Mouse (Mus musculus): Measurements from ENCODE around the gene Clpsl2. TPM values are rescaled to one million over a fixed set of nuclear protein-coding genes. Genes with fewer than 3 reads are reported as not detected.

Gene Clpsl2
- polyA plus RNA-seq, 1 experiment from 2014 or later = not detected

GRCm38 (mm10) chr17:28581056-28581455 lies 31.8 kb downstream of the Clpsl2 start:
- no peak for ATAC-seq (replicated peaks; ENCODE audit: low FRiP score)
- Histone ChIP-seq H3K9me3 (ENCODE audit: control insufficient read depth, low read length) (no peaks in the 10 kb centered on the region), H3K9ac (ENCODE audit: low read length) (no peak overlapping the region), H3K27ac (ENCODE audit: low read depth, low read length) (no peak overlapping the region), H3K4me2 (ENCODE audit: low read depth, low read length, severe bottlenecking) (no peak overlapping the region), H3K27me3 (ENCODE audit: control insufficient read depth, insufficient read depth, low read length) (no peaks in the 10 kb centered on the region), H3K36me3 (ENCODE audit: control insufficient read depth, insufficient read depth, low read length) (no peaks in the 10 kb centered on the region), H3K4me3 (ENCODE audit: low read depth, low read length) (no peak overlapping the region), H3K4me1 (replicated peaks; ENCODE audit: control insufficient read depth, insufficient read depth, low read length) (no peaks in the 10 kb centered on the region)
- DNase-seq (ENCODE audit: low spot score) = no peak
- 56% methylated on average over 2 of the region's 2 CpGs for WGBS

DNA sequence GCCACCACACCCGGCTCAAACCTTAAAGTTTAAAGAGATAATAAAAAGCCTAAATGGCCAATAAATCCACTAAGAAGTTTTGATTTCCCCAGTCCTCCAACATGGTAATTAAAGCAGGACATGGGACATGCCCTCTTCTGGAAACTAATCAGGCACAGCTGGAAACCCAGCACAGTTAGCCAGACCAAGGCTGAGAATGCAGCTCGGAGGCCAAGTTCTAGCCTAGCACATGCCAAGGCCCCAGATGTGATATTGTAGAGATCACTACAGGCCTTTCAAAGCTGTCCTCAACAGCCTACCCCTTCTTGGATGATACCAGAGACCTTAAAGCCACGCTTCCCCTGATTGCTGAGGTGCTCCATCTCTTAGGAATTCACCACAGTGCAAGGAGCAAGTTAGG lies 37.3 kb downstream of the Clpsl2 start:
- WGBS = 88% methylated on average over 3 of the region's 3 CpGs
- Histone ChIP-seq H3K36me3 (ENCODE audit: control insufficient read depth, insufficient read depth, low read length) (peaks cover 12% of the 10 kb centered on the region), H3K27me3 (ENCODE audit: control insufficient read depth, insufficient read depth, low read length) (no peaks in the 10 kb centered on the region), H3K9ac (ENCODE audit: low read length) (no peak overlapping the region), H3K27ac (ENCODE audit: low read depth, low read length) (no peak overlapping the region), H3K9me3 (ENCODE audit: control insufficient read depth, low read length) (no peaks in the 10 kb centered on the region), H3K4me2 (ENCODE audit: low read depth, low read length, severe bottlenecking) (no peak overlapping the region), H3K4me1 (replicated peaks; ENCODE audit: control insufficient read depth, insufficient read depth, low read length) (no peaks in the 10 kb centered on the region), H3K4me3 (ENCODE audit: low read depth, low read length) (no peak overlapping the region)
- ATAC-seq (replicated peaks; ENCODE audit: low FRiP score) (no peak), DNase-seq (ENCODE audit: low spot score) (no peak)

GRCm38 (mm10) chr17:28588591-28588990 lies 39.4 kb downstream of the Clpsl2 start:
- no peak overlapping the region for H3K9ac ChIP-seq (ENCODE audit: low read length)
- ATAC-seq (replicated peaks; ENCODE audit: low FRiP score) = no peak
- H3K4me2 ChIP-seq (ENCODE audit: low read depth, low read length, severe bottlenecking) = no peak overlapping the region
- H3K4me1 ChIP-seq (replicated peaks; ENCODE audit: control insufficient read depth, insufficient read depth, low read length) = no peaks in the 10 kb centered on the region
- H3K4me3 ChIP-seq (ENCODE audit: low read depth, low read length) = no peak overlapping the region
- no peak overlapping the region for H3K27ac ChIP-seq (ENCODE audit: low read depth, low read length)
- H3K9me3 ChIP-seq (ENCODE audit: control insufficient read depth, low read length) = no peaks in the 10 kb centered on the region
- DNase-seq (ENCODE audit: low spot score) = no peak
- peaks cover 19% of the 10 kb centered on the region for H3K36me3 ChIP-seq (ENCODE audit: control insufficient read depth, insufficient read depth, low read length)
- WGBS = 81% methylated on average over 2 of the region's 2 CpGs
- H3K27me3 ChIP-seq (ENCODE audit: control insufficient read depth, insufficient read depth, low read length) = no peaks in the 10 kb centered on the region

DNA sequence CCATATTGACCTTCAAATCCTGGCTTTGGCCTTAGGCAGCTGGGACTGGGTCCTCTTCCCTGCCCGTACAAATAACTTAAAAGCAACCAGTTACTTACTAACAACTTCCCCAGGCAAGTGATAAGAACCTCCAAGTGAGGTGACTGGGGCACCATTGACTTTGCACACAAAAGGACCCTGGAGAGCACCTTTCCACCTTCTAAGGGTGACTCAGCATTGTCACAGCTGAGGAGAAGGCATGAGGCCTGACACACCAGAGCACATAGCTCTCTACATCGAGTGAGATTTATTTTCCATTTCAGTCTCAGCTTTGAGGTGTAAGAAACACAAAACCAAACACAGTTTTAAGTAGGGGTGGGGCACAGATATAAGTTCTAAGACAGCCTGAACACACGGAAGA lies 41.4 kb downstream of the Clpsl2 start:
- DNase-seq (ENCODE audit: low spot score) = no peak
- WGBS = 94% methylated on average over 3 of the region's 3 CpGs
- no peak overlapping the region for H3K4me3 ChIP-seq (ENCODE audit: low read depth, low read length)
- H3K4me1 ChIP-seq (replicated peaks; ENCODE audit: control insufficient read depth, insufficient read depth, low read length) = no peaks in the 10 kb centered on the region
- no peak for ATAC-seq (replicated peaks; ENCODE audit: low FRiP score)
- H3K4me2 ChIP-seq (ENCODE audit: low read depth, low read length, severe bottlenecking) = no peak overlapping the region
- no peak overlapping the region for H3K27ac ChIP-seq (ENCODE audit: low read depth, low read length)
- H3K9ac ChIP-seq (ENCODE audit: low read length) = no peak overlapping the region
- H3K36me3 ChIP-seq (ENCODE audit: control insufficient read depth, insufficient read depth, low read length) = peaks cover 22% of the 10 kb centered on the region
- H3K9me3 ChIP-seq (ENCODE audit: control insufficient read depth, low read length) = no peaks in the 10 kb centered on the region
- no peaks in the 10 kb centered on the region for H3K27me3 ChIP-seq (ENCODE audit: control insufficient read depth, insufficient read depth, low read length)

- Histone ChIP-seq H3K27ac (ENCODE audit: low read depth, low read length) (no peak overlapping the region), H3K9me3 (ENCODE audit: control insufficient read depth, low read length) (no peaks in the 10 kb centered on the region), H3K36me3 (ENCODE audit: control insufficient read depth, insufficient read depth, low read length) (peaks cover 22% of the 10 kb centered on the region), H3K9ac (ENCODE audit: low read length) (no peak overlapping the region), H3K4me3 (ENCODE audit: low read depth, low read length) (no peak overlapping the region), H3K27me3 (ENCODE audit: control insufficient read depth, insufficient read depth, low read length) (no peaks in the 10 kb centered on the region), H3K4me2 (ENCODE audit: low read depth, low read length, severe bottlenecking) (no peak overlapping the region), H3K4me1 (replicated peaks; ENCODE audit: control insufficient read depth, insufficient read depth, low read length) (no peaks in the 10 kb centered on the region)
- WGBS = 96% methylated on average over 5 of the region's 5 CpGs
- ATAC-seq (replicated peaks; ENCODE audit: low FRiP score) (no peak), DNase-seq (ENCODE audit: low spot score) (no peak)
Measured at GRCm38 (mm10) chr17:28591476-28591875, 42.3 kb downstream of the Clpsl2 start.

GRCm38 (mm10) chr17:28592998-28593397 lies 43.8 kb downstream of the Clpsl2 start:
- no peak overlapping the region for H3K27ac ChIP-seq (ENCODE audit: low read depth, low read length)
- 27% methylated on average over 4 of the region's 4 CpGs for WGBS
- H3K9ac ChIP-seq (ENCODE audit: low read length) = no peak overlapping the region
- H3K4me1 ChIP-seq (replicated peaks; ENCODE audit: control insufficient read depth, insufficient read depth, low read length) = no peaks in the 10 kb centered on the region
- H3K36me3 ChIP-seq (ENCODE audit: control insufficient read depth, insufficient read depth, low read length) = peaks cover 27% of the 10 kb centered on the region
- ATAC-seq (replicated peaks; ENCODE audit: low FRiP score) (no peak), DNase-seq (ENCODE audit: low spot score) (peak; percentile 89)
- H3K4me3 ChIP-seq (ENCODE audit: low read depth, low read length) = no peak overlapping the region
- no peaks in the 10 kb centered on the region for H3K27me3 ChIP-seq (ENCODE audit: control insufficient read depth, insufficient read depth, low read length)
- no peaks in the 10 kb centered on the region for H3K9me3 ChIP-seq (ENCODE audit: control insufficient read depth, low read length)
- H3K4me2 ChIP-seq (ENCODE audit: low read depth, low read length, severe bottlenecking) = no peak overlapping the region

DNA sequence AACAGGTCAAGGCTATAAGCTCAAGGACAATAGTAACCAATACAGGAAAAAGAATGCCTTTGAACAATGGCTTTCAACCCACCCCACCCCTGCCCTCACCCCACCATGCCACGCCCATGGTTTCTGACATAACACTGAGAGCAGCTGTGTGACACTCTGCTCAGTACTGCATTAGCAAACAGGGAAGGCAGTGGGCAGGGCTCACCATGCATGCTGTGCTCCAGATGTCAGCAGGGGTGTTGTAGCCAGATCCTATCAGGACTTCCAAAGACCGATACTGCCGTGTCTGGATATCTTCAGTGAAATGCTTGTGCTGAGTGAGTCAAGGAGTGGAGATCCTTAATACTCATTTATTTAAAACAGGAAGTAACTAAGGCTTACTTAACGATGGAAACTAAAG lies 44.8 kb downstream of the Clpsl2 start:
- Histone ChIP-seq H3K27me3 (ENCODE audit: control insufficient read depth, insufficient read depth, low read length) (no peaks in the 10 kb centered on the region), H3K9me3 (ENCODE audit: control insufficient read depth, low read length) (no peaks in the 10 kb centered on the region), H3K4me3 (ENCODE audit: low read depth, low read length) (no peak overlapping the region), H3K9ac (ENCODE audit: low read length) (no peak overlapping the region), H3K4me2 (ENCODE audit: low read depth, low read length, severe bottlenecking) (no peak overlapping the region), H3K4me1 (replicated peaks; ENCODE audit: control insufficient read depth, insufficient read depth, low read length) (no peaks in the 10 kb centered on the region), H3K36me3 (ENCODE audit: control insufficient read depth, insufficient read depth, low read length) (peaks cover 22% of the 10 kb centered on the region), H3K27ac (ENCODE audit: low read depth, low read length) (no peak overlapping the region)
- DNase-seq (ENCODE audit: low spot score) = no peak
- ATAC-seq (replicated peaks; ENCODE audit: low FRiP score) = no peak
- 85% methylated on average over 4 of the region's 4 CpGs for WGBS

GRCm38 (mm10) chr17:28600780-28601179 lies 51.6 kb downstream of the Clpsl2 start:
- Histone ChIP-seq H3K9ac (ENCODE audit: low read length) (no peak overlapping the region), H3K27me3 (ENCODE audit: control insufficient read depth, insufficient read depth, low read length) (no peaks in the 10 kb centered on the region), H3K36me3 (ENCODE audit: control insufficient read depth, insufficient read depth, low read length) (peaks cover 23% of the 10 kb centered on the region), H3K27ac (ENCODE audit: low read depth, low read length) (no peak overlapping the region), H3K4me1 (replicated peaks; ENCODE audit: control insufficient read depth, insufficient read depth, low read length) (no peaks in the 10 kb centered on the region), H3K4me3 (ENCODE audit: low read depth, low read length) (no peak overlapping the region), H3K9me3 (ENCODE audit: control insufficient read depth, low read length) (no peaks in the 10 kb centered on the region), H3K4me2 (ENCODE audit: low read depth, low read length, severe bottlenecking) (no peak overlapping the region)
- DNase-seq (ENCODE audit: low spot score) (no peak), ATAC-seq (replicated peaks; ENCODE audit: low FRiP score) (no peak)
- WGBS = 87% methylated on average over 5 of the region's 5 CpGs

GRCm38 (mm10) chr17:28601557-28602250 lies 52.5 kb downstream of the Clpsl2 start:
- ATAC-seq (replicated peaks; ENCODE audit: low FRiP score) (no peak), DNase-seq (ENCODE audit: low spot score) (no peak)
- H3K9me3 ChIP-seq (ENCODE audit: control insufficient read depth, low read length) = no peaks in the 10 kb centered on the region
- H3K27ac ChIP-seq (ENCODE audit: low read depth, low read length) = no peak overlapping the region
- WGBS = 87% methylated on average over 9 of the region's 9 CpGs
- peaks cover 27% of the 10 kb centered on the region for H3K36me3 ChIP-seq (ENCODE audit: control insufficient read depth, insufficient read depth, low read length)
- H3K4me1 ChIP-seq (replicated peaks; ENCODE audit: control insufficient read depth, insufficient read depth, low read length) = no peaks in the 10 kb centered on the region
- H3K27me3 ChIP-seq (ENCODE audit: control insufficient read depth, insufficient read depth, low read length) = no peaks in the 10 kb centered on the region
- no peak overlapping the region for H3K4me3 ChIP-seq (ENCODE audit: low read depth, low read length)
- no peak overlapping the region for H3K4me2 ChIP-seq (ENCODE audit: low read depth, low read length, severe bottlenecking)
- no peak overlapping the region for H3K9ac ChIP-seq (ENCODE audit: low read length)

Data from forebrain, embryonic 11.5 days (tissue).